Mouse (Mus musculus) layer of hippocampus, adult 18-20 months (tissue): Measurements from ENCODE around the gene Prr5. TPM values are rescaled to one million over a fixed set of nuclear protein-coding genes. Genes with fewer than 3 reads are reported as not detected.

ENCODE experiments used
- DNase-seq, 2 experiments: peaks; one replicate each; pipeline ENCODE4 v3.0.0; 2022; ENCODE audit warnings: low spot score in 2 of 2
- total RNA-seq, 2 experiments: library from RNA; stranded (reverse); gene quantifications; 2 replicates each; pipeline ENCODE4 v1.2.3; 2021

Prr5 gene
- total RNA-seq, 2 experiments from 2014 or later: 14.0 to 14.4 TPM

- DNase-seq: no peak
Measured at GRCm38 (mm10) chr15:84656689-84657088, 12.7 kb upstream of the Prr5 start.

- no peak for DNase-seq
Measured at GRCm38 (mm10) chr15:84657384-84658064, 11.9 kb upstream of the Prr5 start.

DNA sequence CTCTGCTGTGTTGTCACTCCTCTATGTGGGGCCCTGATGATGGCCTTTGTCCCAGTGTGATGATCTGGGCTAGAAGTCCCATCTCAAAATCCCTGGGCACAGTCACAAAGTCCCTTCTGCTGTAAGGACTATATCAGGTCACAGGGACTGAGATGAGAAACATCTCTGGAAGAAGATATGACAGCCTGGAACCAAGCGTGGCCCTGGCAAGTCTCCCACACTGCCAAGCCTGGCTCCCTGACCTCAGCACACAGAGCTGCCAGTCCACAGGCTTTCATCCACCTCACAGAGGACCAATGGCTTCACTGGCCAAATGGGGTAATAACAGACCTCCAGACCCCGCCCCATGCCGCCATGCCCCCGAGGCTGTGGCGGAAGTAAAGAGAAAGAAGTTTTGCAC, 10.8 kb upstream of the Prr5 start:
- no peak for DNase-seq

- no peak for DNase-seq
Measured at GRCm38 (mm10) chr15:84659856-84660255, 9.6 kb upstream of the Prr5 start.

DNA sequence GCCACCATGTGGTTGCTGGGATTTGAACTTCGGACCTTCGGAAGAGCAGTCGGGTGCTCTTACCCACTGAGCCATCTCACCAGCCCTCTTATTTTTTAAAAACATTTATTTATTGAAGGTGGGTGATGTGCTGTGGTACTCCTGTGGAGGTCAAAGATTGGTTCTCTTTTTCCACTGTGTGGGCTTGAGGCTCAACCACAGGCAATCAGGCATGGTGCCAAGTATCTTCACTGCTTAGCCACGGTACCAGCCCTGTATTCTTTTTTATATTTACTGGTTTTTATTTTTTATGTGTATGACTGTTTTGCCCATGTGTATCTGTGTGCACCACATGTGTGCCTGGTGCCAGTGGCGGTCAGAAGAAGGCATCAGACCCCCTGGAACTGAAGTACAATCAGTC, 8.1 kb upstream of the Prr5 start:
- DNase-seq: no peak

DNA sequence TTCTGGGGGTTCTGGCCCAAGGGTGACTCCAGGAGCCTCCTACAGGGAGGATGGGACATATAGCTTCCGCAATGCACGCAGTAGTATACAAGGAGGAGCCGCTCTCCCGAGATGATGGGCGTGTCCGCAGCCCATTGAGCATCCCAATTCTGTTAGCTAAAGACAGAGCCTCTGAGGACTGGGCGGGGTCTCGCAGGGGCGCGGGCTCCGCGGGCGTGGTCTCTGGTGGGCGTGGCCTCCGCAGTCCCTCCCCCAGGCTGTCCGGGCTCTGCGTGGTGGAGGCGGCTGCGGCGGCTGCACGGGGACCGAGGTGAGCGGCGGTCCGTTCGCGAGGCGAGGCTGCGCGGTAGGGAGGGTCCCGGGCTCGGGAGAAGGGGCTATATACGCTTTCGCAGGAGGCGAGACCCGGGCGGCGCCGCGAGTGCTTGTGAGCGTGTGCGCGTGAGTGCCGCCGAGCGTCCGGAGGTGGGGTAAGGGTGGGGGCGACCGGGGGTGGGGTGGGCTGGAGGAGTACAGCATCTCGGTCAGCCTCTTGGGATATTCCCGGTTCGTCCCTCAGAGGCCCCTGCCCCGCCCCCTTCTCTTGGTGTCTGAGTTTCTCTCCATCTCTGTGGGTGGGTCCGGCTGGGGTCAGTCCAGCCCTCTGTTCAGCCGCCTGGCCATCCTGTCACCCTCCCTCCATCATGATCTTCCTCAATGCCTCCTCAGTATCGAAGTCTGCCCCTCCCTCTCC, 6.3 kb upstream of the Prr5 start:
- DNase-seq: peak in 1 of 2 experiments; percentile 60

GRCm38 (mm10) chr15:84663685-84664060, 5.7 kb upstream of the Prr5 start:
- DNase-seq: no peak

- DNase-seq: peak in 1 of 2 experiments; percentile 43
Measured at GRCm38 (mm10) chr15:84664542-84665460, 4.6 kb upstream of the Prr5 start.

- DNase-seq: no peak
Measured at GRCm38 (mm10) chr15:84665662-84666061, 3.8 kb upstream of the Prr5 start.

GRCm38 (mm10) chr15:84666065-84666464, 3.4 kb upstream of the Prr5 start:
- no peak for DNase-seq

- no peak for DNase-seq
Measured at GRCm38 (mm10) chr15:84667601-84668000, 1.8 kb upstream of the Prr5 start.

DNA sequence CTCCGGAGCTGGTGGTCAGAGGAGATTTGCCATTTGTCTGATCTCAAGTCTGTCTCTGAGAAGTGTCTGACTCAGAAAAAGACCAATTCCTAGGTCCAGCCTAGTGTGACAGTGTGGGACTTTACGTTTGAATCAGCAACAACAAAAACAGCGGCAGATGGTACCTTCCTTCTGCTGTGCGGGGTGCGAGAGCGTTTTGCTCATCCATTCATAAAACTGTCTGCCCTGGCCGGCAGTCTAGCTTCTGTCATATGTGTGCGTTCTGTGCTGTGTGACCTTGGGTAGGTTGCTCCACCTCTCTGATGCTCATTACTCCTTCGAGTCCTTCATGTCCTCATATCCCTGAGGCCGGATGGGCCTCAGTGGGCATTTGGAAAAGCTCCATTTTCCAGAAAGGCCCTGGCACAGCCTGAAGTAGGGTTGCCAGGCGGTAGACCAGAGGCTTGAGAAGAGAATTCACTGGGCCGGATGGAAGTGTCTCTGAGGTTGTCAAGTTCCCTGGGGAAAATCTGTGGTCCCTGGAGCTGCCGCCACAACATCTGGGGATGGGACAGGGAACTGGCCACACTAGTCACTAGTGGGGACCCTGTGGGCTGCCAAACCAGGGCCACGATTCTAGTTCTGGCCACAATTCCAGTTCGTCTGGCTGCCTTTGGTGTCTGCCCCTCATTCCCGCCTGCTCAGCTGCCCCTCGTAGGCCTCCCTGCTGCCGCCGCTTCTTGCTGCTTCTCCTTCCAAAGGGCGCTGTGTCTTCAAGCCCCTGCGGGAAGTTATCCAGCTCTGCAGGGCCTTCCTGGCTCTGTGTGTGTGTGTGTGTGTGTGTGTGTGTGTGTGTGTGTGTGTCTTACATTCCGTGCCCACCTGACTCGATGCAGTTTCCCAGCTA, 594 bp downstream of the Prr5 start:
- DNase-seq: peak in 1 of 2 experiments; percentile 66

GRCm38 (mm10) chr15:84670657-84671055, 1.2 kb downstream of the Prr5 start:
- DNase-seq: no peak

DNA sequence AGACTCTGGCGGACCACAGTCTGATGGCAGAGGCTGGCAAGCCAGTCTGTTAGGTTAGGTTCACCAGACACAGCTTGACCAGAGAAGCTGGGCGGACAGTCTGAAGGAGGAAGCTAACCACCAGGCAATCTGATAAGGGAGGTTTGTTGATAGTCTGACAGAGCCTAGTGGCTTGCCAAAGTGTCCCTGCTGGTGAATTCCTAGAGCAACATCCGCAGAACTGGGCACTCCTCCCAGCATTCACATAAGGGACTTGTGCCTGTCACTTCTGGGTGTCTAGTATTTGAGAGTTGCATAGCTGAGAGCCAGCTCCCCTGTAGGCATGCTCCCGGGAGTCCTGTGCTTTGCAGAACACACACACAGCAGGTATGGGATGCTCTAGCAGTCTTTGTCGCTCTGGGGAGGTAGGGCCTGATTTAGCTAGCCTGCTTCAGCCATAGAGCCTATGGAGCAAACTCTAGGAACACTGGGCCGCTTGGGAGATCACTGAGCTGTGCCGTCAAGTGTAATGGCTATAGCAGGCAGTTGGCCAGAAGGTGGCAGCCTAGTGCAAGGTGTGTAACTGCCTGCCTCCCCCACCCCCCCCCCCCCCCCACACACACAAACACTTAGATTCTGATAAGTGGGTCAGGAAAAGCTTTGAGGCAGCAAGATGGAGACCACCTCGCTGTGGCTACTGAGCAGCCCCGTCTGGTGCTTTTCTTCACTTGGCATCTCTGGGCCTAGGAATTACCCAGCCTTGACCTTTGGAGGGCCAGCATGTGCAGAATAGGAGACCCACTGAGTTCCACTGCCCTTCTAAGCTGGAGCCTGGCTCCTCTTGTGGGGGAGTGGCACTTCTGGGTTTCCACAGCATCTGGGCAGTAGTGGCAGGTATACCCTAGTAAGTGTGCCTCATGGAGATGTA, 2.2 kb downstream of the Prr5 start:
- peak in 1 of 2 experiments; percentile 53 for DNase-seq

DNA sequence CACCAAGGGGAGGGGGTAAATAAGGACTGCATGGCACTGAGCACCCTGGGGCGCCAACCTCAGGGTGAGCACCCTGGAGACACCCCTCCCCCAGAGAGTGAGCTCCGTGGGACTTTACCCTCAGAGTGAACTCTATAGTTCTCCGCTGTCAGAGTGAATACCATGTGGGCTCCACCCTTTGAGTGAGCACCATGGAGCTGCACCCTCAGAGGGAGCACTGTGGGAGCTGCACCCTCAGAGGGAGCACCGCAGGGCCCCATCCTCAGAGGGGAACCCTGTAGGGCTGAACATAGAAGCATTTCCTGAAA, 2.8 kb downstream of the Prr5 start:
- DNase-seq: no peak

DNA sequence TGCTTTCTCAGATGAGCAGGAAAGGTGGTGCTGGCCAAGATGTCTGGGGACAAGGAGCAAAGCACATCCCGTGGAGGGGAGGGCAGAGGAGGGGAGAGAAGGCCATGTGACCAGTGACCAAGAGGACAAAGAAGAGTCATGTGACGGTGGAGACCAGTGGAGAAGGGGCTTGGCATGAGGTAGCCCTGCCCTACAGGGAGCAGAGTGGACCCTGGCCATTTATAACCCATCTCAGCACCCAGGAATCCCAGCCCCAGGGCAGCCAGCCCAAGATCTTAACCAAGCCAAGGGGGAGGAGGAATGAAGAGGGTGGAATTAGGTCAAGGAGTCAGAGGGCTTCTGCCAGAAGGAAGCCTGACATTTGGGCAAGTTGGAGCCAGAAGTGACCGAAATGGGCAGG, 3.2 kb downstream of the Prr5 start:
- DNase-seq: no peak

DNA sequence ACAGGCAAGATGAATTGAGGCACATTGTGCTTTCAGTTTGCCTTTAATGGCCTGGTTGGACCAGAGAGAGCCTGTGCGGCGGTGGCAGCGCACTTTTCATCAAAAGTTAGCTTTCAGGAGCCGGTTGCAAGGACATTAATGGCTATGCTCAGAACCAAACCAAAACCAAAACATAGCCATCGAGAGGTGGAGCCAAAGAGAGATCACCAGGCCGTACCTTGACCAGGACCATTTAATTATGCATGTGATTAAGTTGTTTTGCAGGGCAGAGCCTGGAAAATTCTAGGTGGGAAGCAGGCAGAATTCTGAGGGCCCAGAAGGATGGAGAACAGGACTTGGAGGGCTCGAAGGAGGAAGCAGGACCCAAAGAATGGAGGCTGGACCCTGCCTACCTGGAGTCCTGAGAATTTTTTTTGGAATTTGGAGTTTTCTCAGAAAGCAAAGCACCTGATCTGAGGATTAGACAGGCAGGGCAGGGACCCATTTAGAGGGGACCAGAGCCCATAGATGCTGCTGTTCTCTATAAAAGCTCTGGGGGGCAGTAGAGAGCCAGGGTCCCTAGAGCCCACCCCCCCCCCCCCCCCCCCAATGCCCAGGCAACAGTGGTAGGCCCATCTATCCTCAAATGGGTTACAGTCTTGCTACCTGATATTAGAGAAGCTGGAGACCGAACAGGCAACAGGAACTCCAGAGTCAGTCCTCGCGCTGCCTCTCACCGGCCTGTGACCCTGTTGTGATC, 5.1 kb downstream of the Prr5 start:
- no peak for DNase-seq

- DNase-seq: no peak
Measured at GRCm38 (mm10) chr15:84675317-84675716, 5.9 kb downstream of the Prr5 start.

DNA sequence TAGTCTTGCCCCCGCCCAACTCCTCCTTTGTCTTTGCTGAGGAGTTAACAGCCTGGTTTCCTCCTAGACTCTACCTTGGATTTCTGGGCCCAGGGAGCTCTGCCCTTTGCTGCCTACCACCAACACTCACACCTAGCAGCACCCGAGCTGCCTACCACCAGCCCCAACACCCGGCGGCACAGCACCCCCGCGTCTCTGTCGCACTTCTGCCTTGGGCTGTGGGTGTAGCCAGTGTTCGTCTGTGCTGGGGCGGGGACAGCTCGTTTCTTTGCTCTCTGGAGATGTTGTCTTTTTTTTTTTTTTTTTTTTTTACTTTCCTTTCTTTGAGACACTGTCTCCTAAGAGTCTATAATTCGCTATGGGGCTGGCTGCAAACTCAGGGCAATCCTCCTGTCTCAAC, 8.5 kb downstream of the Prr5 start:
- DNase-seq: peak in 1 of 2 experiments; percentile 46
